Mouse (Mus musculus) limb, embryonic 11.5 days (tissue): ENCODE data around the gene Fxr1. TPM values are rescaled to one million over a fixed set of nuclear protein-coding genes. Genes with fewer than 3 reads are reported as not detected.

Experiments used
- ATAC-seq: fragments of 200-750 bp; cut with Nextera tagmentation; 2 replicates; pipeline ENCODE4 v1.8.0; 2017; ENCODE audit warnings: low read depth; ENCODE audit not compliant: insufficient number of reproducible peaks, low FRiP score, low TSS enrichment
- DNase-seq: peaks from one replicate; pipeline ENCODE4 v3.0.0-alpha.2; 2015; ENCODE audit warnings: low spot score
- H3K27ac ChIP-seq: fragments of 300-500 bp; sonication (generic); replicated peaks from 2 replicates; pipeline ENCODE4 v1.5.1; 2014; ENCODE audit warnings: low read depth, mild to moderate bottlenecking, low read length
- H3K27me3 ChIP-seq: fragments of 300-500 bp; sonication (generic); 2 replicates; pipeline ENCODE4 v1.6.1; 2014; ENCODE audit warnings: mild to moderate bottlenecking, low read length, mixed read lengths; ENCODE audit not compliant: control insufficient read depth, insufficient read depth
- H3K36me3 ChIP-seq: fragments of 300-500 bp; sonication (generic); 2 replicates; pipeline ENCODE4 v1.6.1; 2014; ENCODE audit warnings: mild to moderate bottlenecking, low read length, moderate library complexity, mixed read lengths; ENCODE audit not compliant: control insufficient read depth, insufficient read depth
- H3K4me1 ChIP-seq: fragments of 300-500 bp; sonication (generic); 2 replicates; pipeline ENCODE4 v1.6.1; 2014; ENCODE audit warnings: low read length, mixed read lengths; ENCODE audit not compliant: control insufficient read depth, insufficient read depth
- H3K4me2 ChIP-seq: fragments of 300-500 bp; sonication (generic); 2 replicates; pipeline ENCODE4 v1.6.1; 2014; ENCODE audit warnings: low read depth, mild to moderate bottlenecking, moderate library complexity; ENCODE audit not compliant: severe bottlenecking
- H3K4me3 ChIP-seq: fragments of 300-500 bp; sonication (generic); 2 replicates; pipeline ENCODE4 v1.5.1; 2014; ENCODE audit warnings: low read depth, low read length
- H3K9ac ChIP-seq: fragments of 300-500 bp; sonication (generic); 2 replicates; pipeline ENCODE4 v1.6.1; 2014; ENCODE audit warnings: mild to moderate bottlenecking, low read length
- H3K9me3 ChIP-seq: fragments of 300-500 bp; sonication (generic); 2 replicates; pipeline ENCODE4 v1.6.1; 2016; ENCODE audit warnings: low read length; ENCODE audit not compliant: control insufficient read depth
- WGBS: fragments of 180-500 bp; shearing (Covaris S2); extraction: QIAGEN DNeasy Blood & Tissue Kit; methylation state at CpG from one replicate; pipeline ENCODE4 v1.1.7; 2014; 5-methylcytosine and 5-hydroxymethylcytosine counted together
- polyA plus RNA-seq: library from polyadenylated mRNA; unstranded; fragments of >200 nt; fragmentation: Nextera tagmentation; extraction: Ambion mirVana; gene quantifications from 2 replicates; pipeline ENCODE4 v1.2.1, GENCODE M21; 2014

Gene Fxr1
- polyA plus RNA-seq, 1 experiment from 2014 or later = 81.0 TPM

- Histone ChIP-seq H3K36me3 (no peaks in the 10 kb centered on the region), H3K4me3 (no peak overlapping the region), H3K27me3 (no peaks in the 10 kb centered on the region), H3K9ac (no peak overlapping the region), H3K9me3 (no peaks in the 10 kb centered on the region), H3K27ac (no peak overlapping the region), H3K4me1 (no peaks in the 10 kb centered on the region), H3K4me2 (no peak overlapping the region)
- DNase-seq (no peak), ATAC-seq (no peak)
- 72% methylated on average over 11 of the region's 11 CpGs for WGBS
Observed at GRCm38 (mm10) chr3:34111941-34112685, 92.4 kb downstream of the Fxr1 start.

GRCm38 (mm10) chr3:34115806-34116205 is 96.1 kb downstream of the Fxr1 start:
- DNase-seq = no peak

DNA sequence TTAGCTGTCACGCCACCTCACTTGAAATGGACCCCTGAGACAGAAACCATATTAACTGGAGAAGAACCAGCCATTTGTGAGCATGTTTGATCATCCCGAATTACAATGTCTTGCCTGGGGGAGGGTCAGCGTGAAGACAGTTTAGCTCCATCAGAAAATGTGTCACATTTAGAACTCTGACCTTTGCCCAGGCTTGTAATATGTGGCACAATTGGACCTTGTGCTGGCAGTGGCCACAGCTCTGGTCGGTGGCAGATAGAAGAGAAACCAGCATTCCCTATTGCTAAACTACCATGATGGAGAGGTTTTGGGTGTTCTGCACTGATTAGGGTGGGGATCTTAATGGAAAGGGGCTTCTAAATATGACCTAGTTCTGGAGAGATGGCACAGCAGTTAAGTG is 100.1 kb downstream of the Fxr1 start:
- Histone ChIP-seq H3K9me3 (no peaks in the 10 kb centered on the region), H3K4me2 (no peak overlapping the region), H3K9ac (no peak overlapping the region), H3K27ac (no peak overlapping the region), H3K36me3 (no peaks in the 10 kb centered on the region), H3K4me3 (no peak overlapping the region), H3K4me1 (no peaks in the 10 kb centered on the region), H3K27me3 (no peaks in the 10 kb centered on the region)
- 86% methylated on average over 4 of the region's 4 CpGs for WGBS
- DNase-seq (no peak), ATAC-seq (no peak)

More at GRCm38 (mm10) chr3:34115806-34116205, 96.1 kb downstream of the Fxr1 start:
- no peak for ATAC-seq
- H3K36me3 ChIP-seq = no peaks in the 10 kb centered on the region
- no peak overlapping the region for H3K4me3 ChIP-seq
- no peaks in the 10 kb centered on the region for H3K27me3 ChIP-seq
- H3K4me2 ChIP-seq = no peak overlapping the region
- WGBS = 76% methylated on average over 6 of the region's 6 CpGs
- no peak overlapping the region for H3K27ac ChIP-seq
- no peaks in the 10 kb centered on the region for H3K4me1 ChIP-seq
- H3K9me3 ChIP-seq = no peaks in the 10 kb centered on the region
- no peak overlapping the region for H3K9ac ChIP-seq

Other genes starting within 250 kb of the Fxr1 start
- gene Ttc14, start 220.1 kb upstream of the Fxr1 start, polyA plus RNA-seq = 62.0 and 64.1 TPM in 2 replicates
- 6.4 and 6.7 TPM in 2 replicates for gene Ccdc39, start 175.6 kb upstream of the Fxr1 start, polyA plus RNA-seq
- gene Dnajc19, start 61.4 kb downstream of the Fxr1 start, polyA plus RNA-seq = 155 and 167 TPM in 2 replicates